Mouse (Mus musculus): ENCODE results near the gene Mfsd4a.

DNA sequence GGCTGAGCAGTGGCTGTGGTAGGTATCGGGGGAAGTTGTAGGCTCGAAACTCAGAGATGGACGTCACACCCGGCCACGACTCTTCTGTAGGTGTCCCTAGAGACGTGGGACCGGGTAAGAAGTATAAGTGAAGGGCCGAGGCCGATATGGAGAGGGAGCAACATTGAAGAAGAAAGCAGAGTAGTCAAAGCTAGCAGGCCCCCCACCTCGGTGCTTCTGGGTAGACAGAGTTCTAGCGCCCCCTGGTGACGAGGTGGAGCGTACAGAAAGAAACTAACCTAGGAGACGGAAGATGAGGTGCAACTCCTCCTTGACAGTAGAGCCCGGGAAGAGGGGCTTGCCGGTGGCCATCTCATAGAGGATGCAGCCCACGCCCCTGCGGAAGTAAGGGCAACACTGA, 48.7 kb upstream of the Mfsd4a start:
- TF ChIP-seq POLR2A (IDR thresholded peaks at IDR 0.05; ENCODE audit: low read depth, low read length) (no peak), CTCF (IDR thresholded peaks at IDR 0.05; ENCODE audit: extremely low read depth, insufficient read length, insufficient replicate concordance, low read depth, low read length) (peak; percentile 80; the same call in 1 of the 2 replicates)
